ENCODE assay signal across 29 mouse cellular contexts in the genomic region with DNA sequence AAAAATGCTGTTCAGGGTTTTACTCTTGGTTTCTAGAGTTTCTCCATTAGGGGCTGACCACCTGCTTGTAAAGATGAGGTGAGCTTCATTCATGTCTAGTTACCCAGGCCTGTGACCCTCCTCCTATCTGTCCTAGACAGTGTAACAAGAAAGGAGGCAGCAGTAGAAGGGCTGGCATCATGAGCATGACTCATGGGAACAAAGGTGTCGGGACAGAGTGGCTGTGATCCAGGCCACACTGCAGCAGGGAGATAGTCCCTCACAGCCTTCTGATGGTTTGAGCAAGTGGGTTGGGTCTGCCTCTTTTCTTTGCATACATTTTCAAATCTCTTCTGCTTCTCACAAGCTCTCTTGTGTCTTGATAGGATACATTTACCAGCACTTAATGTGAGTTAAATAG. TPM values are rescaled to one million over a fixed set of nuclear protein-coding genes. Genes with fewer than 3 reads are reported as not detected.
DNase-seq lines count a peak whose midpoint lies in the region; ATAC-seq lines count a peak whose summit lies in the region.
"Had no signal": no experiment of that assay in that cellular context is flagged by ENCODE, and none has a peak within 500 bp of the region (broad histone marks: within the 10 kb centered on the region; RNA-seq: fewer than 3 reads in every experiment).

No protein-coding gene starts in this region.

- peaks cover 69% of the 10 kb centered on the region for H3K36me3 ChIP-seq in intestine, embryonic 14.5 days (ENCODE audit: control insufficient read depth, insufficient read depth, low read length)
- peaks cover 3% of the 10 kb centered on the region; the same call in 1 of the 2 replicates for H3K36me3 ChIP-seq in intestine, embryonic 15.5 days

- no peaks in the 10 kb centered on the region for H3K9me3 ChIP-seq in intestine, embryonic 14.5 days (ENCODE audit: control insufficient read depth, low read length)
- H3K9me3 ChIP-seq in intestine, embryonic 15.5 days = no peaks in the 10 kb centered on the region
- H3K9me3 ChIP-seq: embryonic facial prominence, embryonic 12.5 days; hindbrain, embryonic 10.5 days; hindbrain, embryonic 15.5 days; limb, embryonic 13.5 days; liver, embryonic 12.5 days; stomach, embryonic 15.5 days had no signal

- no peak for DNase-seq in frontal cortex, postnatal 36 days (ENCODE audit: low spot score in 2 of 2)
- peak; percentile 9 for DNase-seq in intestine, embryonic 14.5 days (ENCODE audit: low spot score)
- peak; percentile 19 for DNase-seq in adrenal gland, postnatal 25 days
- no peak for DNase-seq in retina, postnatal 1 day
- DNase-seq: cerebellum, adult 8-10 months; cerebellum, postnatal 36 days; gastrocnemius, adult 2 months; gastrocnemius, postnatal 36 days; heart, adult 2 months; kidney, adult 2 months; kidney, postnatal 4 days; lung, adult 18-20 months; lung, postnatal 4 days; midbrain, embryonic 14.5 days; right cerebral cortex, postnatal 14 days; thymus, postnatal 14 days had no signal

- no peak overlapping the region for H3K4me2 ChIP-seq in intestine, embryonic 14.5 days (ENCODE audit: low read length)
- no peak overlapping the region for H3K4me2 ChIP-seq in intestine, embryonic 15.5 days (replicated peaks)
- H3K4me2 ChIP-seq: embryonic facial prominence, embryonic 12.5 days; hindbrain, embryonic 15.5 days; limb, embryonic 13.5 days; liver, embryonic 12.5 days; stomach, embryonic 15.5 days had no signal

- H3K4me3 ChIP-seq in intestine, embryonic 14.5 days (ENCODE audit: low read depth, low read length) = no peak overlapping the region
- H3K4me3 ChIP-seq in intestine, embryonic 15.5 days (replicated peaks) = no peak overlapping the region
- H3K4me3 ChIP-seq: embryonic facial prominence, embryonic 12.5 days; gastrocnemius, adult 2 months; heart, adult 2 months; hindbrain, embryonic 10.5 days; hindbrain, embryonic 15.5 days; limb, embryonic 13.5 days; liver, embryonic 12.5 days; stomach, embryonic 15.5 days had no signal

- H3K4me1 ChIP-seq in intestine, embryonic 14.5 days (replicated peaks; ENCODE audit: control insufficient read depth, insufficient read depth, low read length) = no peaks in the 10 kb centered on the region
- H3K4me1 ChIP-seq in intestine, embryonic 15.5 days (replicated peaks) = no peaks in the 10 kb centered on the region
- H3K4me1 ChIP-seq: embryonic facial prominence, embryonic 12.5 days; hindbrain, embryonic 10.5 days; hindbrain, embryonic 15.5 days; limb, embryonic 13.5 days; liver, embryonic 12.5 days; stomach, embryonic 15.5 days had no signal

- H3K27me3 ChIP-seq in intestine, embryonic 14.5 days (replicated peaks; ENCODE audit: control insufficient read depth, insufficient read depth, low read length) = no peaks in the 10 kb centered on the region
- H3K27me3 ChIP-seq in intestine, embryonic 15.5 days (replicated peaks) = no peaks in the 10 kb centered on the region
- H3K27me3 ChIP-seq: embryonic facial prominence, embryonic 12.5 days; hindbrain, embryonic 15.5 days; limb, embryonic 13.5 days; liver, embryonic 12.5 days; stomach, embryonic 15.5 days had no signal

- no peak overlapping the region for H3K27ac ChIP-seq in intestine, embryonic 14.5 days (ENCODE audit: low read depth)
- no peak overlapping the region for H3K27ac ChIP-seq in intestine, embryonic 15.5 days
- H3K27ac ChIP-seq: embryonic facial prominence, embryonic 12.5 days; gastrocnemius, adult 2 months; heart, adult 2 months; hindbrain, embryonic 10.5 days; hindbrain, embryonic 15.5 days; kidney, postnatal 0 days; limb, embryonic 13.5 days; liver, embryonic 12.5 days; stomach, embryonic 15.5 days had no signal

- ATAC-seq in frontal cortex, adult (ENCODE audit: low TSS enrichment) = peak; percentile 62
- no peak for ATAC-seq in intestine, embryonic 14.5 days (replicated peaks; ENCODE audit: low FRiP score, low TSS enrichment, low read depth)
- no peak for ATAC-seq in intestine, embryonic 15.5 days
- no peak for ATAC-seq in activated CD4-positive, CD25-positive, alpha-beta regulatory T cell, adult 4 months
- ATAC-seq: forebrain, embryonic 14.5 days; inflammation-experienced regulatory T-cells, adult 6 months; liver, embryonic 12.5 days; lung, postnatal 0 days had no signal

- 94% methylated on average over 1 of the region's 1 CpGs for WGBS in intestine, embryonic 14.5 days
- 79% methylated on average over 1 of the region's 1 CpGs for WGBS in intestine, embryonic 15.5 days

- H3K9ac ChIP-seq in intestine, embryonic 14.5 days (ENCODE audit: low read length) = no peak overlapping the region
- no peak overlapping the region for H3K9ac ChIP-seq in intestine, embryonic 15.5 days
- H3K9ac ChIP-seq: embryonic facial prominence, embryonic 12.5 days; hindbrain, embryonic 15.5 days; limb, embryonic 13.5 days; liver, embryonic 12.5 days; stomach, embryonic 15.5 days had no signal

RNA-seq across cellular contexts. Expression of a gene that starts 17.4 kb away (rescaled TPM):
- 3.5 and 4.0 TPM in 2 replicates for polyA plus RNA-seq in intestine, embryonic 14.5 days (2014; fragmentation: Nextera tagmentation; extraction: Ambion mirVana)
- polyA plus RNA-seq in intestine, embryonic 15.5 days (2015; fragmentation: Nextera tagmentation; extraction: Ambion mirVana) = 2.2 and 2.6 TPM in 2 replicates
- 20.2 and 23.0 TPM in 2 replicates for total RNA-seq in adrenal gland, postnatal 25 days (2021)
- polyA plus RNA-seq in activated CD4-positive, CD25-positive, alpha-beta regulatory T cell, adult 4 months (2017; shearing (Covaris generic)) = 1 to 10 TPM; 7.0 to 8.5 TPM

Comparison
In these comparisons a context has a peak if more than half of its experiments do, and no peak if none do; other contexts are left out.
1. DNase-seq: peak in intestine, embryonic 14.5 days (single experiment) and adrenal gland, postnatal 25 days (single experiment); none in frontal cortex, postnatal 36 days (0 of 2) and retina, postnatal 1 day (single experiment).